Mouse (Mus musculus): ENCODE measurements around the gene Nrd1.

- TF ChIP-seq CTCF (IDR thresholded peaks at IDR 0.05; ENCODE audit: borderline replicate concordance, control insufficient read depth, extremely low read depth, insufficient read depth, low read length, poor library complexity), result no peak
- TF ChIP-seq POLR2A (IDR thresholded peaks at IDR 0.05; ENCODE audit: control insufficient read depth, extremely low read depth, insufficient read depth, low read length, poor library complexity), result no peak
These were observed 29.8 kb downstream of the Nrd1 start for GRCm38 (mm10) chr4:109030266-109030665.

All from thymus, adult 2 months (tissue).